22 mouse cellular contexts compared by ENCODE assay signal in genomic region chr17:66800231-66800630, GRCm38 (mm10).
"Had no signal": no experiment of that assay in that cellular context is flagged by ENCODE, and none has a peak within 500 bp of the region (broad histone marks: within the 10 kb centered on the region; RNA-seq: fewer than 3 reads in every experiment).

No protein-coding gene starts in this region.

- H3K9me3 ChIP-seq: heart, embryonic 13.5 days; heart, embryonic 15.5 days; hindbrain, embryonic 13.5 days; hindbrain, embryonic 15.5 days; limb, embryonic 13.5 days; limb, embryonic 15.5 days; liver, embryonic 12.5 days had no signal

- H3K27me3 ChIP-seq: heart, embryonic 13.5 days; heart, embryonic 15.5 days; hindbrain, embryonic 13.5 days; hindbrain, embryonic 15.5 days; limb, embryonic 13.5 days; limb, embryonic 15.5 days; liver, embryonic 12.5 days had no signal

- DNase-seq: forebrain, postnatal 0 days; gastrocnemius, postnatal 14 days; gastrocnemius, postnatal 36 days; heart, adult 18-20 months; heart, postnatal 14 days; heart, postnatal 36 days; kidney, adult 18-20 months; kidney, adult 8-10 months; kidney, postnatal 14 days; kidney, postnatal 36 days; layer of hippocampus, adult 9-11 months; layer of hippocampus, postnatal 36 days; left cerebral cortex, postnatal 4 days had no signal

- ATAC-seq: forebrain, postnatal 0 days; hindbrain, postnatal 0 days; liver, embryonic 12.5 days had no signal

- H3K27ac ChIP-seq: heart, embryonic 13.5 days; heart, embryonic 15.5 days; hindbrain, embryonic 13.5 days; hindbrain, embryonic 15.5 days; hindbrain, postnatal 0 days; limb, embryonic 13.5 days; limb, embryonic 15.5 days; liver, embryonic 12.5 days had no signal

- H3K4me1 ChIP-seq: heart, embryonic 13.5 days; heart, embryonic 15.5 days; liver, embryonic 12.5 days had no signal

- H3K36me3 ChIP-seq: heart, embryonic 13.5 days; heart, embryonic 15.5 days; hindbrain, embryonic 13.5 days; hindbrain, embryonic 15.5 days; limb, embryonic 13.5 days; limb, embryonic 15.5 days; liver, embryonic 12.5 days had no signal

- H3K9ac ChIP-seq: forebrain, postnatal 0 days; heart, embryonic 13.5 days; heart, embryonic 15.5 days; hindbrain, embryonic 13.5 days; hindbrain, embryonic 15.5 days; limb, embryonic 13.5 days; limb, embryonic 15.5 days; liver, embryonic 12.5 days had no signal

- H3K4me2 ChIP-seq: heart, embryonic 11.5 days; heart, embryonic 13.5 days; heart, embryonic 15.5 days; hindbrain, embryonic 13.5 days; hindbrain, embryonic 15.5 days; limb, embryonic 13.5 days; limb, embryonic 15.5 days; liver, embryonic 12.5 days had no signal

- H3K4me3 ChIP-seq: heart, embryonic 13.5 days; heart, embryonic 15.5 days; hindbrain, embryonic 13.5 days; hindbrain, embryonic 15.5 days; limb, embryonic 13.5 days; limb, embryonic 15.5 days; liver, embryonic 12.5 days had no signal
